Mouse (Mus musculus): ENCODE measurements around the gene Tgif1. TPM values are rescaled to one million over a fixed set of nuclear protein-coding genes. Genes with fewer than 3 reads are reported as not detected.
"Not testable (repeated sequence)": the region's sequence is repeated elsewhere in the genome, so short reads cannot be mapped to it uniquely, and the experiment has no call there.

The Tgif1 gene
- polyA plus RNA-seq, 1 experiment: 75.2 TPM

DNA sequence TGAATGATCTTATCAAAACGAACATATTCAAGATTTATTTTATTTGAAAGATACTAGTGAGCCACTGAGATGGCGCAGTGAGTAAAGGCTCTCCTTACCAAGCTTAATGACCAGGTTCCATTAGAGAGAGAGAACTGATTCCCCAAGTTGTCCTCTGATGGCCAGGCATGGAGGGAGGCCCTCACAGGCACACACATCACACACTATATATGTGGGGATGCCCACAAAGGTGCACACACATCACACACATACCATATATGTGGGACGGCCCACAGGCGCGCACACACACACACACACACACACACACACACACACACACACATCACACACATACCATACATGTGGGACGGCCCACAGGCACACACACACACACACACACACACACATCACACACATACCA, 15.9 kb downstream of the Tgif1 start:
- not testable (repeated sequence) for H3K4me3 ChIP-seq; H3ac ChIP-seq (ENCODE audit: control insufficient read depth, insufficient read length); H3K4me2 ChIP-seq (ENCODE audit: low read depth); H3K27me3 ChIP-seq (ENCODE audit: control insufficient read depth, insufficient read depth, insufficient read length)
- peak; percentile 37 for TF ChIP-seq POLR2A (IDR thresholded peaks at IDR 0.05; ENCODE audit: insufficient read length, low read depth)
- TF ChIP-seq POLR2AphosphoS2 (IDR thresholded peaks at IDR 0.05; ENCODE audit: insufficient read length, low read depth): peak; percentile 55
- H3K36me3 ChIP-seq (ENCODE audit: control insufficient read depth, insufficient read depth): peaks cover 38% of the 10 kb centered on the region
- peaks cover 16% of the 10 kb centered on the region for H3K79me2 ChIP-seq (ENCODE audit: control insufficient read depth, insufficient read depth)

DNA sequence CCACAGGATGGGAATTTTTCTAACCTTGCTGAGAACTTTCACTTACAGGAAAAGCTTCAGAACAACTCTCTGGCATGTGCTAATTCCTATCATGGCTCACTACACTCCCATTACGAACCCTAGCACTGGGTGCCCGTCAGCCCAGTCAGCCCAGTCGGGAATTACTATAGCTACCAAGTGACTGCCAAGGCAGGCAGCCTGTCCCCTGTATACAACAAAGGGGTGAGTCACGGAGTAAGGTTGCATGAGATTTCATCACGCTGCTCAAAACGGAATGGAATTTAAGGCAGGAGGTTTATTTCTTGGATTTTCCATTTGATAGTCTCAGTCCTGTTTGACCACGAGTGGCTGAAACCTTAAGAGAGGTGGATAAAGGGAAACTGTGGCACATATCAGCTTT, 16.5 kb downstream of the Tgif1 start:
- Histone ChIP-seq H3K4me2 (ENCODE audit: low read depth) (peak overlapping the region; percentile 26), H3K4me3 (no peak overlapping the region), H3K79me2 (ENCODE audit: control insufficient read depth, insufficient read depth) (peaks cover 9% of the 10 kb centered on the region), H3K27me3 (ENCODE audit: control insufficient read depth, insufficient read depth, insufficient read length) (no peaks in the 10 kb centered on the region), H3ac (ENCODE audit: control insufficient read depth, insufficient read length) (no peak overlapping the region), H3K36me3 (ENCODE audit: control insufficient read depth, insufficient read depth) (peaks cover 34% of the 10 kb centered on the region)
- peak in 1 of 3 experiments; percentile 20 for TF ChIP-seq MYOD1 (IDR thresholded peaks at IDR 0.05; ENCODE audit: control insufficient read depth in 1 of 3, insufficient read length in 2 of 3, low read depth in 2 of 3)
- TF ChIP-seq SRF (IDR thresholded peaks at IDR 0.05; ENCODE audit: control insufficient read depth, insufficient read length, low read depth): no peak
- peak; percentile 10 for TF ChIP-seq MAX (IDR thresholded peaks at IDR 0.05; ENCODE audit: low read depth)
- peak; percentile 88 for TF ChIP-seq POLR2AphosphoS2 (IDR thresholded peaks at IDR 0.05; ENCODE audit: insufficient read length, low read depth)
- TF ChIP-seq CEBPB (IDR thresholded peaks at IDR 0.05; ENCODE audit: insufficient read depth, poor library complexity, severe bottlenecking): peak; percentile 100
- peak; percentile 45 for TF ChIP-seq POLR2A (IDR thresholded peaks at IDR 0.05; ENCODE audit: insufficient read length, low read depth)
- no peak for TF ChIP-seq REST (IDR thresholded peaks at IDR 0.05; ENCODE audit: insufficient read depth, insufficient read length)
- TF ChIP-seq MYOG (IDR thresholded peaks at IDR 0.05; ENCODE audit: control insufficient read depth in 1 of 3, insufficient read depth in 1 of 3, insufficient read length in 2 of 3, low read depth in 2 of 3): peak in 1 of 3 experiments; percentile 23

DNA sequence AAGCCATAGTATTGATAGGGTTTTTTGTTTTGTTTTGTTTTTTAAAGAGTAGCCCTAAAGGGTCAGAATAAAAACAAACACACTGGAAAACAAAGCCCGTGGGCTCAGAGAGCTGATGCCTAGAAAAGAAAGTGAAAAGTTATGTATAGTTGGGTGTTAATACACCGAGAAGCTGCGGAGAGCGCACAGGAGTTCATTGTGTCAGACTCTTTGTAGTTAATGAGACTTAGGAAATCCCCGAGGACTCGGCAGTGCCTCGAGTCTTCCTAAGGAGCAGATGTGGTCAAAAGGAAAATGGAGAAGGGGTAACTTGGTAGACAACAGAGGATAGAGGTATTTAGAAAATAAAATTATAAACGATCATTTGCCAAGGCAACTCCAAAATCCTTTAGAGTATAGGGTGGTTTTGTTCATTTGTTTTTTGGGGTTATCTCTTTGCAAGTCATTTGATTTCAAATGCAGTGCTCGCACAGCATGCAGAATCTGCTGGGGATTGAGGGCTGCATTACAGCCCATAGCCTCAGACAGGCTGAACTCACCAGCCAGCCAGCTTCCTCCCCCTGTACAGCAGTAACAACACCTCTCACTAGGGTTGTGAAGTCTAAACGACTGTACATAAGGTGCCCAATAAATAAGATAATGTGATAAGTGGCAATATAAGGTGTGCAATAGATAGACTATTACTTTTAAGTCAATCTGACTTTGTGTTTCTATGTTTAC, 18.1 kb downstream of the Tgif1 start:
- Histone ChIP-seq H3K4me3 (no peak overlapping the region), H3K36me3 (ENCODE audit: control insufficient read depth, insufficient read depth) (peaks cover 21% of the 10 kb centered on the region), H3ac (ENCODE audit: control insufficient read depth, insufficient read length) (no peak overlapping the region), H3K79me2 (ENCODE audit: control insufficient read depth, insufficient read depth) (peaks cover 2% of the 10 kb centered on the region), H3K27me3 (ENCODE audit: control insufficient read depth, insufficient read depth, insufficient read length) (no peaks in the 10 kb centered on the region), H3K4me2 (ENCODE audit: low read depth) (no peak overlapping the region)
- TF ChIP-seq POLR2AphosphoS2 (IDR thresholded peaks at IDR 0.05; ENCODE audit: insufficient read length, low read depth): no peak
- no peak for TF ChIP-seq MAX (IDR thresholded peaks at IDR 0.05; ENCODE audit: low read depth)
- TF ChIP-seq REST (IDR thresholded peaks at IDR 0.05; ENCODE audit: insufficient read depth, insufficient read length): no peak
- TF ChIP-seq CEBPB (IDR thresholded peaks at IDR 0.05; ENCODE audit: insufficient read depth, poor library complexity, severe bottlenecking): no peak
- no peak for TF ChIP-seq USF1 (IDR thresholded peaks at IDR 0.05; ENCODE audit: low read depth)
- TF ChIP-seq E2F4 (IDR thresholded peaks at IDR 0.05; ENCODE audit: insufficient read depth): no peak
- no peak for TF ChIP-seq POLR2A (IDR thresholded peaks at IDR 0.05; ENCODE audit: insufficient read length, low read depth)
- no peak for TF ChIP-seq TCF3 (IDR thresholded peaks at IDR 0.05; ENCODE audit: insufficient read length, low read depth)

DNA sequence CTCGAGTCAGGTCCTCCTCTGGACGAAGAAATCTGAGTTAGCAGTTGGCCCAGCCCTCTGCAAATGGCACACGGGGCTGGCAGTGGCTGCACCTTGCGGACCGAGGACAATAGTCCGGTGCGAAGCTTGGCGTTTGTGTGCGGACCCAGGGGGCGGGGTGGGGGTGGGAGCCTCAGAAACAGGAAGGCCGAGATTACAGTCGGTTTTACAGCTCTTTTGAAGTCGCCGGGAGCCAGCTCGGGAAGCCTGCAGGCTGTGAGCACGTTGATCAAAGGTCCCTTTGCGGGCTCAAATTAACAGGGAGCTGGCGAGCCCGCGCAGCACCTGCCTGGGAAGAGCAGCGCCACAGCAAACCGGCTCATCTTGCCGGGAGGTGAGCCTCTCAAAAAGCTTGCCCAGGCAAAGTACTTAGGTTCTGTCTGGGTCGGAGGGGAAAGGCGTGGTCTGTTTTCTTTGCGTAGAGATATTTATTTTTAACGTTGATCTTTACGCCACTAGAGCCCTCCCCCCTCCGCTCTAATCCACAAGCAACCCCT, 18.8 kb downstream of the Tgif1 start:
- TF ChIP-seq TCF3 (IDR thresholded peaks at IDR 0.05; ENCODE audit: insufficient read length, low read depth) (no peak), E2F4 (IDR thresholded peaks at IDR 0.05; ENCODE audit: insufficient read depth) (no peak), USF1 (IDR thresholded peaks at IDR 0.05; ENCODE audit: low read depth) (no peak), REST (IDR thresholded peaks at IDR 0.05; ENCODE audit: insufficient read depth, insufficient read length) (no peak), CEBPB (IDR thresholded peaks at IDR 0.05; ENCODE audit: insufficient read depth, poor library complexity, severe bottlenecking) (no peak), POLR2AphosphoS2 (IDR thresholded peaks at IDR 0.05; ENCODE audit: insufficient read length, low read depth) (peak; percentile 48), MAX (IDR thresholded peaks at IDR 0.05; ENCODE audit: low read depth) (no peak), MYOD1 (IDR thresholded peaks at IDR 0.05; ENCODE audit: control insufficient read depth in 1 of 3, insufficient read length in 2 of 3, low read depth in 2 of 3) (no peak)
- H3K4me3 ChIP-seq: no peak overlapping the region
- H3ac ChIP-seq (ENCODE audit: control insufficient read depth, insufficient read length): no peak overlapping the region
- no peaks in the 10 kb centered on the region for H3K27me3 ChIP-seq (ENCODE audit: control insufficient read depth, insufficient read depth, insufficient read length)
- peaks cover 14% of the 10 kb centered on the region for H3K36me3 ChIP-seq (ENCODE audit: control insufficient read depth, insufficient read depth)
- H3K79me2 ChIP-seq (ENCODE audit: control insufficient read depth, insufficient read depth): no peaks in the 10 kb centered on the region
- H3K4me2 ChIP-seq (ENCODE audit: low read depth): no peak overlapping the region

DNA sequence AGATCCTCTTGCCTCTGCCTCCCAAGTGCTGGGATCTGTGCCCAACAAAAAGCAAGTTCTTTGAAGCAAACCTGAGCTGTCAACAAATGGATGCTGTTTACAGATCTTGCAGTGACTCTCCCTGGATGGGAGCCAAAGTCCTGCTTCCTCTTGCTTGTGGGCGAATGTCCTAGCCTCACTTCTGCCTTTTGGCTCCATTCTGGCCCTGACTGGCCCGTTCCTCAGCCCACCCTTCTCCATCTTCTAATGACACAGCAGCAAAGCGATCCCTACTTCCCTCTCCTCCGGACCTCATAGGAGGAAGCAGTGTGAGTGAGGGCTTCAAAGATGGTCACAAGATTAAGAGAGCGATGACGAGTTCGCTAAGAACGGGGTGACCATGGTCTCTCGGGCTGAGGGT, 20.8 kb downstream of the Tgif1 start:
- no peak for TF ChIP-seq REST (IDR thresholded peaks at IDR 0.05; ENCODE audit: insufficient read depth, insufficient read length)
- TF ChIP-seq TCF12 (IDR thresholded peaks at IDR 0.05; ENCODE audit: insufficient read depth, poor library complexity, severe bottlenecking): no peak
- TF ChIP-seq USF1 (IDR thresholded peaks at IDR 0.05; ENCODE audit: low read depth): no peak
- no peak for TF ChIP-seq MYOD1 (IDR thresholded peaks at IDR 0.05; ENCODE audit: control insufficient read depth in 1 of 3, insufficient read length in 2 of 3, low read depth in 2 of 3)
- TF ChIP-seq TCF3 (IDR thresholded peaks at IDR 0.05; ENCODE audit: insufficient read length, low read depth): no peak
- no peak for TF ChIP-seq SRF (IDR thresholded peaks at IDR 0.05; ENCODE audit: control insufficient read depth, insufficient read length, low read depth)
- Histone ChIP-seq H3K79me2 (ENCODE audit: control insufficient read depth, insufficient read depth) (no peaks in the 10 kb centered on the region), H3K36me3 (ENCODE audit: control insufficient read depth, insufficient read depth) (peaks cover 12% of the 10 kb centered on the region), H3K27me3 (ENCODE audit: control insufficient read depth, insufficient read depth, insufficient read length) (no peaks in the 10 kb centered on the region), H3K4me3 (no peak overlapping the region), H3K4me2 (ENCODE audit: low read depth) (no peak overlapping the region), H3ac (ENCODE audit: control insufficient read depth, insufficient read length) (no peak overlapping the region)
